Mouse (Mus musculus) skeletal muscle tissue, adult 2 months (tissue): Measurements from ENCODE around the gene Sowahd.

Experiments used
- DNase-seq: peaks from one replicate; pipeline ENCODE4 v3.0.0-alpha.2; 2012; ENCODE audit warnings: low read depth, low spot score

Sowahd gene

GRCm38 (mm10) chrX:37091457-37091856 is 42.8 kb downstream of the Sowahd start:
- DNase-seq: no peak

DNA sequence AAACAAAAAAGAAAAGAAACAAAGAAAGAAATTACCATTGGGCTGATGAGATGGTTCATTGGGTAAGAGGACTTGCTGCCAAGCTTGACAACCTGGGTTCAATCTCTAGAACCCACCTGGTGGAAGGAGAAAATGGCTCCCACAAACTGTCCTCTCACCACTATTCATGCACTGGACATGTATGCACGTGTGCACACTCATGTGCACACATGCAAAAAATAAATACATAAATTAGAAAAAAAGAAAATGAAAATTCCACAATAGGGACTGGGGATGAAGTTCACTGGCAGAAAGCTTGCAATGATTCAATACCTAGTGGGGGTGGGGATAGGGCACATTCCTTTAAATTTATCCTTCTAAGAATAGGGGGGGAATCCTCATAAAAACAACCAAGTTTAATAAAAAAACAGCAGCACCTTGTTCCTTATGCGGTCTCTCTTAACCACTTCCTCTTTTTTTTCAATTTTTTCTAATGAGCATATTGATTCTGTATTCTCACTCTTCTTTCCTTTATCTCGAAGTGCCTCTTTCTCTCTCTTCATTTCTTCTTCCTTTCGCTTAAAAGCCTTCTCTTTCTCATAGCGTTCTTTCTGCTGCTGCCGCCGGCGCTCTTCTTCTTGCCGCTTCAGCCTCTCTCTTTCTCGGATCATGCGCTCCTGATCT is 46.6 kb downstream of the Sowahd start:
- DNase-seq: no peak

GRCm38 (mm10) chrX:37098681-37099080 is 50.0 kb downstream of the Sowahd start:
- DNase-seq: no peak
